Mouse (Mus musculus) Patski (cell line): ENCODE measurements around the gene Selenof. TPM values are rescaled to one million over a fixed set of nuclear protein-coding genes. Genes with fewer than 3 reads are reported as not detected.

Source experiments
- ATAC-seq: fragments of 100-300 bp; one replicate; pipeline ENCODE4 v1.8.0; 2021
- CTCF ChIA-PET: fragments of 350-600 bp; sonication (Branson Sonifier 250); formaldehyde crosslinking; loops from one replicate; lab custom pipeline; 2022; ENCODE audit warnings: inconsistent platforms; lab: Charles Lee
- POLR2A ChIA-PET: fragments of 350-600 bp; sonication (Branson Sonifier 250); formaldehyde crosslinking; loops from one replicate; lab custom pipeline; 2022; ENCODE audit warnings: antibody characterized with exemption, inconsistent platforms; lab: Charles Lee
- DNase-seq: peaks from one replicate; pipeline ENCODE4 v3.0.0-alpha.2; 2011; ENCODE audit warnings: low read depth, low spot score
- H3K27me3 ChIP-seq: fragments of 371-371 bp; one replicate; pipeline ENCODE4 v1.5.1; 2021
- CTCF ChIP-seq: fragments of 100-300 bp; IDR thresholded peaks from one replicate; pipeline ENCODE4 v1.5.1; 2021
- in situ Hi-C: fragments of 300-500 bp; cut with MboI; formaldehyde crosslinking; loops from 3 replicates; pipeline ENCODE4 v1.11.1; 2018; ENCODE audit warnings: low pct_unique_long_range_greater_than_20kb, mixed read lengths
- polyA plus RNA-seq: library from polyadenylated mRNA; unstranded; gene quantifications from one replicate; pipeline ENCODE4 v1.2.3, GENCODE M21; 2021

Selenof gene
- polyA plus RNA-seq, 1 experiment from 2014 or later: 873 TPM

DNA sequence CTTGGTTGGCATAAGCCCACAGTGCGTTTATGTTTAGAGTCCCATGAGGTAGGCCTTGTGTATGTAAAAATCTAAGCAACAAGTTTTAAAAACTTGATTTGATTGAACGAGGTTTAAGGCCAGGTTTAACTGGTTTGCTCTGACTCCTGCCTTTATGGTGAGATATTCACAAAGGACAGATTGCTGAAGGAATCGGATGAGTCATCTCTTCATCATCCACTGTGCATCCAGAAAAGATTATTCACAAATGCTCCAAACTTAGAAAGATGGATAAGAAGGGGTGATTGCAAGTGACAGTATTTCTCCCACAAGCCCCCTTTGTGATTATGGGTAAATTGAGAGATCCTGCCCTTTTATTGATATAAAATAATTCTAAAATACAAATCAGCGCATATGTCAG is 8.8 kb downstream of the Selenof start:
- no peak for DNase-seq
- in situ Hi-C loops: no loop called here
- ChIA-PET POLR2A (no interaction called here), CTCF (interaction anchor here (1.4 to 8.6 kb wide), 4 partner anchors 11 to 114 kb away, joined by 3 to 55 read pairs (median 6); no protein-coding TSS in a partner anchor)
- no peak for TF ChIP-seq CTCF
- ATAC-seq: no peak
- no peaks in the 10 kb centered on the region for H3K27me3 ChIP-seq

- no peaks in the 10 kb centered on the region for H3K27me3 ChIP-seq
- ChIA-PET CTCF (interaction anchor here (1.1 to 8.6 kb wide), 6 partner anchors 9 to 113 kb away, joined by 3 to 55 read pairs (median 4); no protein-coding TSS in a partner anchor), POLR2A (no interaction called here)
- no peak for TF ChIP-seq CTCF
- no peak for ATAC-seq
- DNase-seq: no peak
- in situ Hi-C loops: no loop called here
Measured at GRCm38 (mm10) chr3:144579796-144580195, 9.7 kb downstream of the Selenof start.

DNA sequence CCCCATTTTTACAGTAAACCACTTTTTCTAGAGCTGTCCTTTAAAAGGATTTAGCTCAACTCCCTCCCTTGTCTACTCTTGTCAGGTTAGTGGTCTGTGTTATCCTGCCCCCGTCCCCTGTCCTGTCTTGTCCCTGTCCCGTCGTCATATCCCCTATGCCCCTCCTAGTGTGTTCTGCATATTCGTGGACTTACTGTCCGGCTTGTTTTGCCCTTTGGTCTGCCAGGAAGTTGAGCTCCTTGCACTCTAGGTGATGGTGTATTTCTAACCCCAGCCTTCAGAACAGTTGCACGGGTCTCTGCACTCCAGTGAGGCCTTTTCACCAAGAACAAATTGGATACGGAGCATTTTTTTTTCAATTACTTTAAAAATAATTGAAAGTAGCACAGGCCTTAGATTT is 10.2 kb downstream of the Selenof start:
- DNase-seq (no peak), ATAC-seq (no peak)
- CTCF ChIA-PET: interaction anchor here (1.1 to 8.6 kb wide), 4 partner anchors 9 to 70 kb away, joined by 3 to 55 read pairs (median 6); no protein-coding TSS in a partner anchor
- POLR2A ChIA-PET: no interaction called here
- no peak for TF ChIP-seq CTCF
- in situ Hi-C loops: no loop called here
- H3K27me3 ChIP-seq: no peaks in the 10 kb centered on the region

DNA sequence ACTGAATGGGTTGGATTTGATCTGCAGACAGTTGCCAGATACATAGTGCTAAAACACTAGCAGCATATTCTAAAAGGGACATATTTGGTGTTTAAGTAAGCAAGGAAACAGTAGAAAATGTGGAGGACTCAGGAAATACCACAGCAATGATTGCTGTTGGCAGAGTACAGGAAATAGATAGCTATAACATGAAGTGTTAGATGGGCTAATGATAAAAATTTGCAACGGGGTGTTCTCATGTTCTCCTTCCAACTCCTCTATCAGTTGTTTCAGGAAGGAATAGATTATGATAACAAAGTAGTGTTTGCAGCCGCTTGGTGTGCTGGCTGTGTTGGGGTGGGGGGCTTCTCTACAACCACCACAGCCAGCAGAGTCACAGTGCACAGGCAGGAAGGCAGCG is 11.7 kb downstream of the Selenof start:
- in situ Hi-C loops: no loop called here
- no peak for TF ChIP-seq CTCF
- ChIA-PET POLR2A (interaction anchor here (1.3 kb wide), 1 partner anchor 11 kb away, joined by 4 read pairs; no protein-coding TSS in a partner anchor), CTCF (interaction anchor here (1.5 to 8.6 kb wide), 2 partner anchors 14 to 34 kb away, joined by 5 to 55 read pairs; no protein-coding TSS in a partner anchor)
- DNase-seq (no peak), ATAC-seq (no peak)
- H3K27me3 ChIP-seq: no peaks in the 10 kb centered on the region

- no peak for DNase-seq
- no peaks in the 10 kb centered on the region for H3K27me3 ChIP-seq
- no peak for TF ChIP-seq CTCF
- ChIA-PET POLR2A (interaction anchor here (1.3 kb wide), 1 partner anchor 11 kb away, joined by 4 read pairs; no protein-coding TSS in a partner anchor), CTCF (interaction anchor here (1.2 to 8.6 kb wide), 3 partner anchors 14 to 138 kb away, joined by 3 to 55 read pairs (median 5); no protein-coding TSS in a partner anchor)
- no peak for ATAC-seq
- in situ Hi-C loops: no loop called here
Measured at GRCm38 (mm10) chr3:144582306-144582705, 12.2 kb downstream of the Selenof start.

GRCm38 (mm10) chr3:144583789-144584188 is 13.7 kb downstream of the Selenof start:
- in situ Hi-C loops: no loop called here
- no peak for ATAC-seq
- no peak for DNase-seq
- CTCF ChIA-PET: interaction anchor here (2.1 to 8.6 kb wide), 2 partner anchors 9 to 13 kb away, joined by 9 to 55 read pairs; no protein-coding TSS in a partner anchor
- no peak for TF ChIP-seq CTCF
- no peaks in the 10 kb centered on the region for H3K27me3 ChIP-seq
- POLR2A ChIA-PET: no interaction called here

DNA sequence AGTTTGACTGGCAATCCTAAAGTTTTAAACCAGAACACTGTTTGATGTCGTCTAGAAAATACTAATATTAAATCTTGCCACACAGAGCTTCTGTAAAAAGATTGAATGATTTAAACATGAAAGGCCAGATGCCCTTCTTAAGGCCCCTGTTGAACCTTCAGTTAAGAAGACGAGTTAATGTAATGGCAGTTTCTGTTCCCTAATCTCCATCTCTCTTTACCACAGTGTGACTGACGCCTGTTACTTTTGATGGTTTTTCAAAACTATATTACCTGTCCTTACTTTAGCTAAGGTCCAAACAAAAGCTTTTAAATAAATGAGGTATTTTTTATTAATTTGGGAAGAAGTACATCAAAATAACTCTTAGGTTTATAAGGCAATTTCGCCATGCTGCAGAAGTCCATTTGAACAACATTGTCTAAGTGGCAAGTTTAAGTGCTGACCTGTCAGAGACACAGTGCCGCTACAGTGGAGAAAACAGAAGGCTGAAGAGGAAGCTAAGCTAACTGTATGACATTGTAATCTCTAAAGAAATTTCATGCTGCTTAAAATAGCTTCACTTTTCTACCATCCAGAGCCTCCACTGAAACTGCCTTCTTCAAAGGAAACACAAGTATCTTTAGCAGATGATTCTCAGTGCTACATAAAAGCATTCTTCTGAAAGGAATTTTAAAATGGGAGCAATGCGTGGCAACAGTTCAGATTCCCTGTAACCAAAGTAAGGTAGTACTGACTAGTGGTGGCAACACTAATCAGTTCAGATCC is 14.9 kb downstream of the Selenof start:
- no peak for TF ChIP-seq CTCF
- ATAC-seq: no peak
- ChIA-PET CTCF (interaction anchor here (1.1 to 8.6 kb wide), 6 partner anchors 10 to 54 kb away, joined by 3 to 55 read pairs (median 7); no protein-coding TSS in a partner anchor), POLR2A (interaction anchor here (0.7 to 1.3 kb wide), 3 partner anchors 10 to 14 kb away, joined by 3 to 4 read pairs (median 4); no protein-coding TSS in a partner anchor)
- no peaks in the 10 kb centered on the region for H3K27me3 ChIP-seq
- DNase-seq: no peak
- in situ Hi-C loops: no loop called here

DNA sequence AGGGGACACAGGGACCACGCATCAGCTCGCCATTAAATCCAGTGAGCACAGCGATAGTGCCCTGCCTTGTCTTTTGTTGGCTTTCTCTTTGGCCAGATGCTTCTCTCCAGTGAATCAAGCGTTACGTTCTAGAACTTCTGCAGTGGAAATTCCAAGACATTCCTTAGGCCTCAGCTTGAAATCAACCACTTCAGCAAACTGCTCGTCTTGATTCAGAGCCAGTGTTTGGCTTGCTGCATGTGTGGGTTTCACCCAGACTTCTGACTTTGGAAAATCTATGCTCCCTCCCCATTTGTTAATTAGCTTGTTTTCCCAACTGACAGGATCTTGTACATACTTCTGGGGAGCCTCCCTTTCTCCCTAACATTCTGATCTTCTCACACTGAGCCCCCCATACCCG is 16.6 kb downstream of the Selenof start:
- ATAC-seq: no peak
- TF ChIP-seq CTCF: no peak
- DNase-seq: no peak
- in situ Hi-C loops: no loop called here
- ChIA-PET CTCF (interaction anchor here (0.8 to 8.6 kb wide), 7 partner anchors 9 to 144 kb away, joined by 3 to 55 read pairs (median 3); no protein-coding TSS in a partner anchor), POLR2A (interaction anchor here (1.7 kb wide), 1 partner anchor 10 kb away, joined by 4 read pairs; no protein-coding TSS in a partner anchor)
- H3K27me3 ChIP-seq: no peaks in the 10 kb centered on the region

DNA sequence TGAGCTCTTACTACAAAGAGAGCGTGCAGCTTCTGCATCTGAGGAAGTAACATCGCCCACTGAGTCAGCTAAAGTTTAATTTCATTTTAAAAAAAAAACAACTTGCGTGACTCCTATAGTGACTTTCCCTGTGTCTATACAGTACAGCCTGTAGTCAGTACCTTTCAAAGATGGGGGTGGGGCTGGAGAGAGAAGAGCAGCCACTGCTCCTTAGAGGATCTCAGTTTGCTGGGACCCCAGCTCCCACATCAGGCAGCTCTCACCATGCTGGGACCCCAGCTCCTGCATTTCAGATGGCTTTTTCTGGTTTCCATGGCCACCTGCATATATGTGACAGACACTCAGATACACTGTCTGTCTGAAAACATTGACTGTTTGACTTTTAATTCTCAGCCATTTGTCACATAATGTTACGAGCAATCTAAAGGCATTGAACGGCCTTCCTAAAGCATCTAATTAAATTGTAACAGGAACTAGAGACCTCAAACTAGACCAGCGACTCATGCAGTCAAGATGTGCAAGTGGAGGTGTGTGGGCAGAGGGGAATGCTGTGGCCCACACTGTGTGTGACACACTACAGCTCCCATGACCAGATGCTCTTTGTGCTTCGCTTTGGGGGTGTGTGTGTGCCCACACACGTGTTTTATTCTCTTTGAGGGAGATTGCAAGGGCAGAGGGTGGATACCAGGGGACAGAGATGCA is 19.2 kb downstream of the Selenof start:
- TF ChIP-seq CTCF: no peak
- no peak for DNase-seq
- ChIA-PET CTCF (interaction anchor here (0.7 to 2.6 kb wide), 6 partner anchors 9 to 17 kb away, joined by 3 to 8 read pairs (median 3); no protein-coding TSS in a partner anchor), POLR2A (interaction anchor here (1.3 kb wide), 1 partner anchor 9 kb away, joined by 3 read pairs; no protein-coding TSS in a partner anchor)
- no peaks in the 10 kb centered on the region for H3K27me3 ChIP-seq
- ATAC-seq: no peak
- in situ Hi-C loops: no loop called here
